Comparison of ENCODE assay signal across 28 mouse cellular contexts in the genomic region with DNA sequence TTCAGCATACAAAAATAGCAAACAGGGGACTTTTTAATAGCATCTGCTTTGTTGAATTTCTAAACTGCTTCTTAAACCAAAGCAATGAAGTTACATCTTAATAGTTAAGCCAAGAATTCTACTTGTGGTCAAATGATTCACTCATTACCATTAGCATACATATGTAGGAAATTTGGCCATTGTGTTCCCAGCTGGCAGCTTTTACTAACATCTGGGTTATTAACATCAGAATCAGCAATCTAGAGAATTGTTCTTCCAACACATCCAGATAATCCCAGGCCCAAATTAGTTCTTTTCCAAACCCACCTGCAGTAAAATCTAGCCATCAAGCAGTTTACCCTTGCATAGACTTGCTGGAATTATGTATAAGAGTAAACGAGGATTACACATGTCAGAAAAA.
"Had no signal": no experiment of that assay in that cellular context is flagged by ENCODE, and none has a peak within 500 bp of the region (broad histone marks: within the 10 kb centered on the region; RNA-seq: fewer than 3 reads in every experiment).

No protein-coding gene starts in this region.

- ATAC-seq: hindbrain, embryonic 16.5 days; inflammation-experienced regulatory T-cells, adult 6 months; intestine, embryonic 15.5 days; intestine, postnatal 0 days; liver, postnatal 0 days had no signal

- DNase-seq: gastrocnemius, adult 2 months; gastrocnemius, postnatal 10 days; gastrocnemius, postnatal 25 days; heart, adult 18-20 months; heart, postnatal 10 days; heart, postnatal 4 days; kidney, adult 18-20 months; kidney, adult 8-10 months; kidney, postnatal 10 days; kidney, postnatal 25 days; kidney, postnatal 4 days; liver; liver, embryonic 13.5 days; liver, postnatal 0 days had no signal

- H3K4me2 ChIP-seq: heart, embryonic 12.5 days; hindbrain, embryonic 12.5 days; hindbrain, embryonic 14.5 days; intestine, embryonic 15.5 days; limb, embryonic 12.5 days; liver, embryonic 11.5 days; liver, embryonic 13.5 days; liver, embryonic 15.5 days had no signal

- H3K36me3 ChIP-seq: heart, embryonic 10.5 days; heart, embryonic 12.5 days; hindbrain, embryonic 10.5 days; hindbrain, embryonic 12.5 days; intestine, embryonic 15.5 days; limb, embryonic 10.5 days; limb, embryonic 12.5 days; liver, embryonic 13.5 days; liver, embryonic 15.5 days had no signal

- H3K27ac ChIP-seq: gastrocnemius, adult 2 months; heart, embryonic 10.5 days; hindbrain, embryonic 10.5 days; hindbrain, embryonic 12.5 days; hindbrain, embryonic 14.5 days; intestine, embryonic 15.5 days; left cerebral cortex, adult 2 months; limb, embryonic 10.5 days; limb, embryonic 12.5 days; liver, embryonic 13.5 days; liver, embryonic 15.5 days had no signal

- H3K4me1 ChIP-seq: heart, embryonic 10.5 days; heart, embryonic 12.5 days; hindbrain, embryonic 10.5 days; hindbrain, embryonic 12.5 days; intestine, embryonic 15.5 days; limb, embryonic 10.5 days; limb, embryonic 12.5 days; liver, embryonic 13.5 days; liver, embryonic 15.5 days had no signal

- H3K9me3 ChIP-seq: heart, embryonic 10.5 days; heart, embryonic 12.5 days; hindbrain, embryonic 10.5 days; hindbrain, embryonic 12.5 days; intestine, embryonic 15.5 days; limb, embryonic 10.5 days; limb, embryonic 12.5 days; liver, embryonic 13.5 days; liver, embryonic 15.5 days had no signal

- H3K4me3 ChIP-seq: gastrocnemius, adult 2 months; heart, embryonic 10.5 days; heart, embryonic 12.5 days; hindbrain, embryonic 10.5 days; hindbrain, embryonic 12.5 days; intestine, embryonic 15.5 days; left cerebral cortex, adult 2 months; limb, embryonic 10.5 days; limb, embryonic 12.5 days; liver, embryonic 13.5 days; liver, embryonic 15.5 days had no signal

- H3K9ac ChIP-seq: heart, embryonic 12.5 days; hindbrain, embryonic 12.5 days; hindbrain, embryonic 14.5 days; intestine, embryonic 15.5 days; limb, embryonic 12.5 days; liver, embryonic 13.5 days; liver, embryonic 15.5 days; liver, postnatal 0 days had no signal

- H3K27me3 ChIP-seq: heart, embryonic 12.5 days; hindbrain, embryonic 12.5 days; intestine, embryonic 15.5 days; limb, embryonic 12.5 days; liver, embryonic 13.5 days; liver, embryonic 15.5 days had no signal
